Mouse (Mus musculus): ENCODE results near the gene Nectin1. TPM values are rescaled to one million over a fixed set of nuclear protein-coding genes. Genes with fewer than 3 reads are reported as not detected.

Gene Nectin1
- 10 to 100 TPM; 82.6 to 93.4 TPM for total RNA-seq (2021)
- long read RNA-seq, experiment 1, full-length matches to known transcripts = 1 of 24 reads
- long read RNA-seq, experiment 1, partial matches to known transcripts = 1 of 24 reads
- long read RNA-seq, experiment 1, other reads (novel, unspliced or antisense) = 22 of 24 reads
- long read RNA-seq, experiment 2, partial matches to known transcripts = 0 of 20 reads
- long read RNA-seq, experiment 2, other reads (novel, unspliced or antisense) = 20 of 20 reads

- intact Hi-C loops (cut with DNase I) = loop anchor here (2.0 to 5.0 kb wide), 3 partner anchors 171 to 229 kb away; no protein-coding TSS in a partner anchor
- peak; percentile 72 to 84 for DNase-seq (ENCODE audit: low spot score in 2 of 2)
These were observed at the start of gene Nectin1 for GRCm38 (mm10) chr9:43743647-43744137. Gene Nectin1 (plus strand): TSS chr9:43743984.

- intact Hi-C loops (cut with DNase I) = no loop called here
- no peak for DNase-seq (ENCODE audit: low spot score in 2 of 2)
These were observed 45.6 kb upstream of the Nectin1 start for GRCm38 (mm10) chr9:43698080-43698712.

DNA sequence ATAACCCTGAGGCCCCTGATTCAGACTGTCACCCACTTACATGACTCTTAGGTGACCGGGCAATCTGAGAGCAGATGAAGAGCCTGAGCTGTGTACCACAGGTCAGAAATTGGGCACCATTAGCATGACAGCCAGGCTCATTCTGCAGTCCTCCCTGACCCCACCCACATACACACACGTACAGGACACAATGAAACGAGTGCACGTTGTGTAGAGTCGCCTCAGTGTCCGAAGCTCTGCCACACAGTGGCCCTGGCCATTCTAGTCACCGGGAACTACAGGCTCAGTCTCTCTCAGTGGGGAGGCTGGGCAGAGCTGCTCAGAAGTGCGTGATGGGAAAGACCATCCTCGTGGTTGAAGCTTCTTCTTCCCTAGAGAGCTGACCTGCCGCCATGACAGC, 44.9 kb upstream of the Nectin1 start:
- no peak for DNase-seq (ENCODE audit: low spot score in 2 of 2)
- intact Hi-C loops (cut with DNase I) = no loop called here

DNA sequence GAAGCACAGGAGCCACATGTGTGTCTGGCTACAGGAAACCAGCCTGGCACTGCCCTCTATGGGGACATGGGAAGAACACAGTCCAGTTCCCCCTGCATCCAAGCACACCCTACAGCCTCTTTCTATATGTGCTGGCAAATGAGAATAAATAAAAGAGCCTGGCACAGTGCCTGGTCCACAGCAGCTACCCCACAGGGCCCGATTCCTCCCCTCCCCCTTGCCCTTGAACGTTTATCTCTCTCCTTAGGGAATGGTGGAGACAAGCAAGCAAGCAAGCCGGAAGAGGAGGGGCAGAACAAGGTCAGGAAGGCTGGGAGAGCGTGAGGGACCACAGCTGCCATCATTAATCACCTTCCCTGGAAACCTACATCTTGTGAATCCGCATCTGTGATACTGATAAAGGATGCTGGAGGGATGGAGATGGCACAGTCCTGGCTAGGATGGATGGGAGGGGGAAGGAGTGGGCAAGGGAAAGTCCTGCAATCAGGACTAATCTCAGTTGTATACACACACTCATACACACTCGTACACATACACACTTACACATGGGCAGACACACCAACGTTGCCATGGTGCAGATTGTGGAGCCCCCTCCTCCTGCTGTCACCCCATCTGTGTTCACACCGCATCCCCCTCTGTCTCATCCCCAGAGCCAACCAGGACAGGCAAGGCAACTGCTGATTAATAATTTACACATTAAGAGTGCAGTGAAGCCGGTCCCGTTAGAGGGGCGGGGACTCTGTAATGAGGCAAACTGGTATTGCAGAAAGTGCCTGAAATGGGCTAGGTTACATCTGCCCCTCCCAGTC, 44.2 kb upstream of the Nectin1 start:
- DNase-seq (ENCODE audit: low spot score in 2 of 2) = no peak
- intact Hi-C loops (cut with DNase I) = no loop called here

DNA sequence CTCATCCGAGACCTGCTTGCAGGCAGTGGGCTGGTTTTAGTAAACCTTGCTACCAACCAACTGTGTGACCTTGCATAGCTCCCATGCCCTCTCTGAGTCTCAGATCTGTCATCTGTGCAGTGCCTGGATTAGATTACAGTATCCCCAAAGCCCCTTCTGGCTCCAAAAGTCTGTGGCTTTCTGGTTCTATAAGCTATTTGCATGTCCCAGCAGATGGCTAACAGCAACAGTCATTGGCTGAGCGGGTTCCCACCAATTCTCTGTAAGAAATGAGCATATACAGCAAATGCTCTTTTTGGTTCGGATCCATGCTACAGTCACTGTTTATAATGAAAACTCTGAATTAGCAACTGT, 43.6 kb upstream of the Nectin1 start:
- intact Hi-C loops (cut with DNase I) = no loop called here
- no peak for DNase-seq (ENCODE audit: low spot score in 2 of 2)

DNA sequence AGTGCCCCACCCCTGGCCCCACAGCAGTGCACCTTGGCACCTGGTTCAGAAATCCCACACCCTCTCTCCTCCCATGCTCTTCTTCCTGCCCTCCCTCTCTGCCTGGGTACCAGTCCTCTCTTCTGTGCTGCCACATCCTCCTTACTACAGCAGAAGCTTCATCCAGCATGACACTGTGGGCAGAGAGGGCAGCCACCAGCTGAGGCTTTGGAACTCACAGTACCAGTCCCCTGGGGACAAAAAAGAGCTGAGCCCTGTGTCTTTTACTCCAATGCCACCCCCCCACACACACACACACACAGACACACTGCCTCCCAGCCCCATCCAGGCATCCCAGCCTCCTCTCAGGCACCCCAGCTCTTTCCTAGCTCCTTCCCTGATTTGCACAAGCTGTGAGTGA, 42.0 kb upstream of the Nectin1 start:
- intact Hi-C loops (cut with DNase I) = no loop called here

GRCm38 (mm10) chr9:43707571-43707970, 36.2 kb upstream of the Nectin1 start:
- intact Hi-C loops (cut with DNase I) = no loop called here
- no peak for DNase-seq (ENCODE audit: low spot score in 2 of 2)

More for the DNA sequence above, 42.0 kb upstream of the Nectin1 start:
- DNase-seq (ENCODE audit: low spot score in 2 of 2) = no peak

GRCm38 (mm10) chr9:43708715-43709114, 35.1 kb upstream of the Nectin1 start:
- no peak for DNase-seq (ENCODE audit: low spot score in 2 of 2)
- intact Hi-C loops (cut with DNase I) = no loop called here

- intact Hi-C loops (cut with DNase I) = no loop called here
These were observed 30.4 kb upstream of the Nectin1 start for GRCm38 (mm10) chr9:43713432-43713831.

GRCm38 (mm10) chr9:43719407-43719839, 24.4 kb upstream of the Nectin1 start:
- intact Hi-C loops (cut with DNase I) = no loop called here
- peak in 1 of 2 experiments; percentile 50 for DNase-seq (ENCODE audit: low spot score in 2 of 2)

More at GRCm38 (mm10) chr9:43713432-43713831, 30.4 kb upstream of the Nectin1 start:
- DNase-seq (ENCODE audit: low spot score in 2 of 2) = no peak

DNA sequence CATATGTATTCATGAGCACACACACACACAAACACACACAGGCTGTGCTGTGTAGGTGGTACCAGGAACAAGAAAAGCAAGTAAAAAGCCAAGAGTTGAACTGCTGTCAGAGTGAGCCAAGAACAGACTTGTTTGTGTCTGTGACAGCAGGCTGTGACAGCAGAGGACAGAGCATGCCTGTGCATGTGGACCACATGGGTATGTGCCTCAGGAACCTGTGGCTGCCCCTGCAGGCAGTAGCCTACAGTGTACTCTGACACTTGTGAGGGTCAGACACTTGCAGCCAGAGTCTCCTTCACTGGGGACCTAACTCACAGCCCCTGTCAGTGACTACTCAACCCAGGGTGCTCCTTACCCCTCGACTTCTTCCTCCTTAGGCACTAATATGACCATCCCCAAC, 23.7 kb upstream of the Nectin1 start:
- intact Hi-C loops (cut with DNase I) = loop anchor here (5.0 kb wide), 1 partner anchor 378 kb away; no protein-coding TSS in a partner anchor
- DNase-seq (ENCODE audit: low spot score in 2 of 2) = no peak

DNA sequence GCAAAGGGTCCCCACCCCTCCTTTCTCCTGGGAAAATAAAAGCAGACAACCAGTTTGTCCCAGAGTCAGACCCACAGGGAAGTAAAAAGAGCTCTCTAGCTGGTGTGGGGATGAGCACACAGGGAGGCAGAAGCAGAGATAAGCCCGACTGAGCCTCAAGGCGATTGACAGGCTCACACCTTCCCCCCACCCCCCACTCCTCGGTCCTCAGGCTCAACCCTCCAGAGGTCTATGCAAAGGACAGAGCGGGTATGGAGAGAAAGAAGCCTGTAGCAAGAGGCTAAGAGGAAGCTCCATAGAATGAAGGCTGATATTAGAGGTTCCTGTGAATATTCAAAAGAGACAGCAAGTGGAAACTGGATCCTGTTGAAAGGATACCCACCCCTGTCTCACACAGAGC, 19.7 kb upstream of the Nectin1 start:
- no peak for DNase-seq (ENCODE audit: low spot score in 2 of 2)
- intact Hi-C loops (cut with DNase I) = loop anchor here (5.0 kb wide), 1 partner anchor 382 kb away; no protein-coding TSS in a partner anchor

- intact Hi-C loops (cut with DNase I) = no loop called here
These were observed 14.1 kb upstream of the Nectin1 start for GRCm38 (mm10) chr9:43729450-43730266.

GRCm38 (mm10) chr9:43730284-43731027, 13.3 kb upstream of the Nectin1 start:
- intact Hi-C loops (cut with DNase I) = no loop called here
- DNase-seq (ENCODE audit: low spot score in 2 of 2) = peak; percentile 50 to 51

More at GRCm38 (mm10) chr9:43729450-43730266, 14.1 kb upstream of the Nectin1 start:
- DNase-seq (ENCODE audit: low spot score in 2 of 2) = no peak

GRCm38 (mm10) chr9:43731880-43732279, 11.9 kb upstream of the Nectin1 start:
- no peak for DNase-seq (ENCODE audit: low spot score in 2 of 2)
- intact Hi-C loops (cut with DNase I) = no loop called here

DNA sequence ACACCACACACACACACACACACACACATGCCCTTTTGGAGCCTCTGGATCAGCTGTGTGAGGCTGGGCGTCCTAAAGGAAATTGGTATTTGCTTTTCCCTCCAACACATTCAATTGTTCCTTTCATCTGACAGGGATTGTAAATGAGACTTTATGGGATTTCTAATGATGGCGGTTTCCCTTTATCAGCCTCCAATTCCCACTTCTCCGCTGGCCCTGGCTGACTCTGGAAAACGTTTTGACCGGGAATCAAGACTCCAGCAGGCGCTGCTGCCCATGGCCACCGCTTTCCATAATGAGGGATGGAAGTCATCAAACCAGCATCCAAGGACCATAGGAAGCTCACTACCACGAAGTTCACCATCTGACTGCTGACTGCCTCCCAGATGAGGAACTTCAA, 11.1 kb upstream of the Nectin1 start:
- DNase-seq (ENCODE audit: low spot score in 2 of 2) = no peak
- intact Hi-C loops (cut with DNase I) = no loop called here

DNA sequence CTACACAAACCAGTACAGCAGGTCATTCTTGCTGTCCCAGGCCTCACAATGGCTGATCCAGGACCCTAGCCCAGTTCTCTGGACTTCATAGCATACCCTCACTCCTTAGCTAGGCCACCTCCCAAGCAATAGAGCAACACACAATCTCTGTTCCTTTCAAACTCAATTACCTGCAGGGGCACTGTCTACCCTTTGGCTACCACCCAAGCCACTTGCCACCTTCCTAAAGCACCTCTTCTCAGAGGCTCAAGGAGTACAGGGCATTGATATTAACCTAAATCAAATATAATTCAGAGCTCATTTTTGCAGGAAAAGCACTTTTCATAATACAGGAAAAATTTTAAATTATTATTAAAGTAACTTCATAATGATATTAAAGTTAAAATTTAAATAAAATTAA, 8.8 kb upstream of the Nectin1 start:
- intact Hi-C loops (cut with DNase I) = no loop called here

GRCm38 (mm10) chr9:43736046-43736730, 7.6 kb upstream of the Nectin1 start:
- intact Hi-C loops (cut with DNase I) = no loop called here
- DNase-seq (ENCODE audit: low spot score in 2 of 2) = no peak

More for the DNA sequence above, 8.8 kb upstream of the Nectin1 start:
- no peak for DNase-seq (ENCODE audit: low spot score in 2 of 2)
